Mouse (Mus musculus): Measurements from ENCODE around the gene Smad1.

DNA sequence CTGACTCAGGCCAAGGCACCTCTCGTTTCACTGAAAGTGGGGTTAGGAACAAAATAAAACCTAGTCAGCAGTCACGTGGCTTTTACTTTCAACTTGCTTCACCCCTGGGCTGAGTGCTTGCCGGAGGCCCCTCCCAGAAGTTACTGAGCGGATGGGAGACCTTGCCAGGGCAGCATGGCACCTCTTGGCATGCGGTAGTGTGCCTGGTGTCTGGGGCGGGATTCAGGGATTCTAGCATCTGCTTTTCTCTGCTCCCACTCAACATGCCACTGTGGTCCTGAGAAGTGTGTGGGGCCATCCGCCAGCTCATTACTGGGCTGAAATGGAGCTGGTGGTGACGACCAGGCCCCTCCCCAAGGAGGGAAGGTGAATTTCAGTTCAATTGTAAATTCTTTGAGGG is 47.4 kb downstream of the Smad1 start:
- TF ChIP-seq CTCF (IDR thresholded peaks at IDR 0.05; ENCODE audit: borderline replicate concordance, insufficient read depth, low read depth, low read length) (no peak), POLR2A (IDR thresholded peaks at IDR 0.05; ENCODE audit: borderline replicate concordance, insufficient read depth, low read length) (no peak)
